Mouse (Mus musculus) right cerebral cortex, postnatal 25 days (tissue): ENCODE results near the gene Shc1.
"Not testable (repeated sequence)": the region's sequence is repeated elsewhere in the genome, so short reads cannot be mapped to it uniquely, and the experiment has no call there.

Experiments
- DNase-seq: peaks from one replicate; pipeline ENCODE4 v3.0.0; 2022

Gene Shc1

DNA sequence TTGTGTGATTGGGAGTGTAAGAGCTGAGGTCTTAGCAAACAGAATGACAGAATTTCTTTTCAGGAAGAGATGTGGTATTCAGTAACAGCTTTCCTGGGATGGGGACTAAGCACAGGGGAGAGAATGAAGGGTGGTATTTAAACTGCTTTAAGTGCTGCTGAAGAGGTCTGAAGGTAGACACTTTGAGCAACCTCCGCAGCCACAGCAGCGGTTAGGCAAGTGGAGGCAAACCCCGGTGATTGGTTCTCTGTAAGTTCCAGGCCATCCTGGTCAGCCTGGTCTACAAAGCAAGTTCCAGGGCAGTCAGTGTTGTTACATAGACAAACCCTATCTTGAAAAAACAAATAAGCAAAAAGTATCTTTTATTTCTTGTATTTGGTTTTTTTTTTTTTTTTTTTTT is 1.7 kb downstream of the Shc1 start:
- DNase-seq = no peak

DNA sequence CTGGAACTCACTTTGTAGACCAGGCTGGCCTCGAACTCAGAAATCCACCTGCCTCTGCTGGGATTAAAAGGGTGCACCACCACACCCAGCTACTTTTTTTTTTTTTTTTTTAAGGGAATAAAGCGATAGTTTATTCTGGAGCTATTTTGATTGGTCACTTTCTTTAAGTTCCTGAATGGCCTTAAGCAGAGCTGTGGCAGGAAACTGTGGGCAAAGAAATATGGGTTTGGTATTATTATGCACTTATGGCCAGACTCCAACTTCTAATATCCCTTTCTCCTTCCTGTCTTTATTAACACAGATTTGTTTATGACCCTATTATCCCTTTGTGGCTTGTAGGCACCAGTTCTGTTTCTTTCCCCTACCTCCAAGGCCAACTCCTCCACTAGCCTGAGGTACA is 2.2 kb downstream of the Shc1 start:
- DNase-seq = no peak

DNA sequence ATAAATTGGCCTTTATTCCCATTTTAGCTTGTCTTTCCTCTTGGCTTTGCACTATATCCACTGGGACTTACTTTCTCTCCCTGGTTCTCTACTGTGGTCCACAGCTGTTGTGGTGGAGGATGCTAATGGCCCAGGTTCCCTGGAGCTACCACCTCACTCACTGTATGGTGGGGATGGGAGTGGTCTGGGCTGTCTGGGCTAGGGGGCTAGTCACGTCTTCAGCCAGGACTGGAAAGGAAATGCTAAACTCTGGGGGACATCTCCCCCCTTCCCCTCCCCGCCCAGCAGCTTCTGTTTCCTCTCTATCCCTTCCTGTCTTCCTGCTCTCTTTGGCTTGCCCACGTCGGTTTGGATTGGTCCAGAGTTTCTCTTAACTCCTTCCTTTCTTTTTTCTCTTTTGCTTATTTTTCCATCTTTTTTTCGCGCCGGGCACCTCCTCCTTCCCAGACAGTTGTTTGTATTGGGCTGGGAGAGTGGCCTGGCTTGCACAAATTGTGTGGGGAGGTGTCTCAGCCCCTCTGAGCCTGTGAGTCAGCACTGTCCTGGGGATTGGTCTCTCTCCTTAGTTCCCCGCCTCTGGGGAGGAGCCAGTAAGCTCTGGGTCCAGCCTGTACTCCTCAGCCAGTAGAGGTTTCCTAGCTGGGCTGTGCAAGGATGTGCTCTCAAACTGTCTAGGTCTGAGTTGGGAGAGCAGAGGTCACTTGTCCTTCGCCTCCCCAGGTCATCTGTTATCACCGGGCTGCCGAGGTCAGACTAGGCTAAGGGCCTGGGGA is 2.9 kb downstream of the Shc1 start:
- peak; percentile 65 for DNase-seq

DNA sequence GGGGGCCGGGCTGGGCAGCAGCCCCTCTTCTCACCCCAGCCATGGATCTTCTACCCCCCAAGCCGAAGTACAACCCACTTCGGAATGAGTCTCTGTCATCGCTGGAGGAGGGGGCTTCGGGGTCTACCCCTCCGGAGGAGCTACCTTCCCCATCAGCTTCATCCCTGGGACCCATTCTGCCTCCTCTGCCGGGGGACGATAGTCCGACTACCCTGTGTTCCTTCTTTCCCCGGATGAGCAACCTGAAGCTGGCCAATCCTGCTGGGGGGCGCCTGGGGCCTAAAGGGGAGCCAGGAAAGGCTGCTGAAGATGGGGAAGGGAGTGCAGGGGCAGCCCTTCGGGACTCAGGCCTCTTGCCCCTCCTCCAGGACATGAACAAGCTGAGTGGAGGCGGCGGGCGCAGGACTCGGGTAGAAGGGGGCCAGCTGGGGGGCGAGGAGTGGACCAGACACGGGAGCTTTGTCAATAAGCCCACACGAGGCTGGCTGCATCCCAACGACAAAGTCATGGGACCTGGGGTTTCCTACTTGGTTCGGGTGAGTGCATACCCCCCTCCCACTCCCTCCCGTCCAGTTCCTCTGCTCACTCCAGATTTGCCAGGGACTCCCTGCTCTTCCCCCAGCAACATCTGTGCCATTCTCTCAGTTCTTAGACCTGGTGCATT is 3.7 kb downstream of the Shc1 start:
- no peak for DNase-seq

DNA sequence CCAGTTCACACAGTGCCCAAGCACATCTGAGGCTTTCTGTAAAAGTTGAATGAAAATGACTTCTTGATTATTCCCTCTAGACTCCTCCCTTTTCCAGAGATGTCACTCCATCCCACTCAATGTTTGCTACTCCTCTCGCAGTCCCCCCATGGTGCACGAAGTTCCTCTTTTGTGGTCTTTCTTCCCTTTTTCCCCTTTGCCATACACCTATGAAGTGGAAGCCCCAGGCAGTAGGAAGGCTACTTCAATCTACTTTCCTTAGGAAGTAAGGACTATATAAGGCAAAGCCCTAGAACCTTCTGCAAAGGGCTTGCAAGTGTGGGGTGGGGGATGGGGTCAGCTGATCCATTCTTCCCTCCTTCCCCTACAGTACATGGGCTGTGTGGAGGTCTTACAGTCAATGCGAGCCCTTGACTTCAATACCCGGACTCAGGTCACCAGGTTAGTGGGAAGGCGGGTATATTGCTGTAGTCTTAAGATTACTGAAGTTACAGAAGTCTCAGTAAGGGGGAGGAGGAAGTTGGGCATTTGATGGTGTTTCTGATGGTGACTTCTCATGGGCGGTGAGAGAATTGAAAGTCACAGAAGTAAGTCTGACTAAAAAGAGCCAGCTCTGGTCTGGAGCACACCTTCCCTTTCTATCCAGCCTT is 4.4 kb downstream of the Shc1 start:
- no peak for DNase-seq

DNA sequence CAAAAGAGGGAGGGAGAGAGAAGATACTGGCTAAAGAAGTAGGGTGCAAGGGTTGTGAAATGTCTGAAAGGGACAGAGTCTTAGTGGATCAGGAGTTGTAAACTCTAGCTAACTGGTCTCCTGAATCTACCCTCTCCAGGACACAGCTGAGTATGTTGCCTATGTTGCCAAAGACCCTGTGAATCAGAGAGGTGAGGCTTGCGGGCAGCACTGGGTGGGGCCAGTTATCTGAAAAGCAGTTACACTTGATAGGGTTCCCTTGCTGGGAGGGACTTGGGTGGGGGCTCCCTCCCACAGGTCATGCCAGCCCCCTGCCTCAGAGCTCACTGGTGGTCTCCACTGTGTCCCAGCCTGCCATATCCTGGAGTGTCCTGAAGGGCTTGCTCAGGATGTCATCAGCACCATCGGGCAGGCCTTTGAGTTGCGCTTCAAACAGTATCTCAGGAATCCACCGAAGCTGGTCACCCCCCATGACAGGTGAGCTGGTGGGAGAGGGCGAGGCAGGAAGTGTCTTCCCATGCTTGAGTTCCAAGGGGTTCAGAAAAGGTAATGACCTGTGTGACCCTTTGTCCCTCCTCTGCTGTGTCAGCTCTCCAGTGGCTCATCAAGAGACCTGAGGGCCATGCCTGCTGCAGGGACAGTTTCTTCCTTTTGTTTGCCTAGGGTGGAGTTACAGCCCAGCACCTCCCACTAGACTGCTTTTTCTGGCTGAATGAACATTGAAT is 6.3 kb downstream of the Shc1 start:
- no peak for DNase-seq

DNA sequence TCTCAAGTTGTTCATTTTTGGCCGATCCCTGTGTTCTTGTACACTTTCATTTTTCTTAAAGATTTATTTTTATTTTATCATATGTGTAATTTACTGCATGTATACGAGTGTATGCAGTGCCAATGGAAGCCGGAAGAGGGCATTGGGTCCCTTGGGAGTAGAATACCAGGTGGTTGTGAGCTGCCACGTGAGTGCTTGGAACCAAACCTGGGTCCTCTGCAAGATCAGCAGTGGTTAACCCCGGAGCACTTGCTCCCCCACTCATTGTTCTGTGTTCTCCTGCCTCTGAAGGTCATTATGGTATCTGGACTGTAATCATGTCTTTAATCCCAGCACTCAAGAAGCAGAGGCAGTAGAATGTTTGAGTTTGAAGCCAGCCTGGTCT is 6.9 kb downstream of the Shc1 start:
- no peak for DNase-seq

DNA sequence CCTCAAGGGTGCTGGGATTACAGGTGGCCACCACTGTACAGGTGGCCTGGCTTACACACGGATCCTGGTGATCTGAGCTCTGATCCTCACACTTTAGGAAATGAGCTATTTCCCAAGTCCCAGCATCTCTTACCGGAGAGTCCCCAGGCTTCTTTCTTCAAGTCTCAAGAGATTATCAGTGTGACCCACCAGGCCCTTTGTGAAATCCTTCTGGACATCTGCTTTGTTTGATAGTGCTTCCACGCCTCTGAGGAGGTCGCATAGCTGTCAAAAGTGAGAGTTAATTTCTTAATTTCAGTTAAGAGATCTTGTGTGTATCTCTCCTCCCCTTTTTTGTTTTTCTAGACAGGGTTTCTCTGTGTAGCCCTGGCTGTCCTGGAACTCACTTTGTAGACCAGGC is 7.6 kb downstream of the Shc1 start:
- DNase-seq = no peak

DNA sequence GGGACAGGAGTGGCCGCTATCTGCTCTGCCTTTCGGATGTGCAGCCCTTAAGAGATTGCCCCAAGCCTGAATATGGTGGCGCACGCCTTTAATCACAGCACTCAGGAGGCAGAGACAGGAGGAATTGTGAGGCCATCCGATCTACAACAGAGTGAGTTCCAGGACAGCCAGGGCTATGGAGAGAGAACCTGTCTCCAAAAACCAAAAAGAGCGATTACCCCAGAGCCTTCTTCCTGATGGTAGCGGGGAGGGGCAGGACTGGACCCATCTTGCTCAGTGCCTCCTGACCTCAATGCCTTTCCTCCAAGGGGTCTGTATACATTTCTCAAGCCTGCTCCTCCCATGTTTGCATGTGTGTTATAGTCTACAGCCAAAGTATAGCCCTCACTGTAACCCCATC is 10.8 kb downstream of the Shc1 start:
- DNase-seq = not testable (repeated sequence)

DNA sequence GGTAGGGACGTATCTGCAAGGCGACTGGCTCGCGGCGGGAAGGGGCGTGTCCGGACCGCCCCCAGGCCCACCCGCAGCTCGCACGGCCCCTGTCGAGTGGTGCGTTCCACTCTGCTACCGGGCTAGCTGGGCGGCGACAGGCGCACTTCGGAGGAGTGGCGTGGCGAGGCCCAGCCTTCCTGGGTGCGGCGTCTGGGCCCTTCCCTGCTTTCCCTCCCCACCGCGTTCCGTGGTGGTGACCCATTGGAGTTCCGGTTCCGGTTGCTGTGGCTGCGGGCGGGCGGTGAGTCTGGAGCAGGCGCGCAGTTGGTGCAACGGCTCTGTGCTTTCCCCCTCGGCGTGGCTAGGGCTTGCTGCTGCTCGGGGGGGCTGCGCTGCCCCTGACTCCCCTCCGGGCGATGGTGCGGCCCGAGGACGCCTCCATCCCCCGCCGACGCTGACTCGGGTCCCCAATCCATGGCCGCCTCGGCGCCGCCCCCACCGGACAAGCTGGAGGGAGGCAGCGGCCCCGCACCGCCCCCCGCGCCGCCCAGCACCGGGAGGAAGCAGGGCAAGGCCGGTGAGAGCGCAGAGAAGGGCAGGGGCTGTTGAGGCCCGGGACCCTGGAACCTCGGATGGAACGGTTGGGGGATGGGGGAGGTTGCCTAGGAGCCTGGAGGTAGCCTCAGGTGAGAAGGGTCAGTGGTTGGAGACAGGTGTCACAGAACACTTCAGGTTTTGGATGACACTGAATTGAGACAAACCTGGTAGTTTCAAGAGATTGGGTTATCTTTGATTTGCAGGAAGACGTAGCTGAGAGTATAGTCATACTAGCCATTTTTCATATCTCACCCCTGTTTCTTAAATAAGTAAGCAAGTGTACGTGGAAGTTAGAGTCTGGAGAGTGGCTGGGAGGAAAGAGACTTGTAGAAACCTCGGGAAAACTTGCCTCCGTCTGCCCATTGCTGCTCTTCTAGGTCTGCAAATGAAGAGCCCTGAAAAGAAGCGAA is 12.2 kb downstream of the Shc1 start, which contains the start of gene Pygo2:
Gene Pygo2 (plus strand): TSS at position 44 of the 989 bp plus-strand sequence.
- peak; percentile 98 for DNase-seq

DNA sequence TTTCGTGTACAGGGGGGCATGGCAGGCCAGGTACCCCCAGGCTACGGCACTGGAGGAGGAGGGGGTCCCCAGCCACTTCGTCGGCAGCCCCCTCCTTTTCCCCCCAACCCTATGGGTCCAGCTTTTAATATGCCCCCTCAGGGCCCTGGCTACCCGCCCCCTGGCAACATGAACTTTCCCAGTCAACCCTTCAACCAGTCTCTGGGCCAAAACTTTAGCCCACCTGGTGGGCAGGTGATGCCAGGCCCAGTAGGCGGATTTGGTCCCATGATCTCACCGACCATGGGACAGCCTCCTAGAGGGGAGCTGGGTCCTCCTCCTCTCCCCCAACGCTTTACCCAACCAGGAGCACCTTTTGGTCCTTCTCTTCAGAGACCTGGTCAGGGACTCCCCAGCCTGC is 14.4 kb downstream of the Shc1 start:
- DNase-seq = no peak

DNA sequence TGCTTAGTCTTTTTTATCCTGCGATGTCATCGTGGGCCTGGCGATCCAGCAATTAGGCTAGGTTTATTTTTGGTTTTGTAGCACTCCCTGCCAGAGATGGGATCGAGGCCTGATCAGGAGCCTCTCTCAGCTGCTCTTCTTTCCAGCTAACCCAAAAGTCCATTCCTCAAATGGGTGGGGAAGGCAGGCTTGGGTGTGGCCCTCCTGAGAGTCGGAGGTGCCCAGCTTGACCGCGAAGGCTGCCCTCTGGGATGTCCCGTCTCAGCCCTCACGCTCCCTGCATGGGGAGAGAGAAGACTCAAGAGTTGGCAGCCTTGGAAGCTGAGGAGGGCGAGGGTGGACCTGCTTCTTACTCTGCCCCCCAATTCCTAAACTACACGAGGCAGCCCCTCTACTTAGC is 16.3 kb downstream of the Shc1 start:
- no peak for DNase-seq

DNA sequence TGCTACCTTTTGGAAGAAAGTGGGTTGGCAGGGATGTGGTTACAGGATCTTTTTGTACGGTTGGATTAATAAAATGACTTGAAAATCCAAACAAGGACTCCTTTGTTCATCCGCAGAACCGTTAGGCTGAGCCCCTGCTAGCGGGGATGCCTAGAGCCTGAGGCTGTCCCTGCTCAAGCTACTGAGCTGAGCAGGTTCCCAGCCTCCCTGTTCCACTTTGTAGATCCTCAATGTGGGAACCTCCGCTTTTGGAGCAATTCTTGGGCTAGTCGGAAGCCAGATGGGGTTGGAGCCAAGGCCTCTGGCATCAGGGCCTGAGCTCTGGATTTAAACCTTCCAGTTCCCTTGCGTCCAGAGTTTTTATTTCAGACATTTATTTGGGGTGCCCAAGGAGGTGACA is 16.8 kb downstream of the Shc1 start:
- no peak for DNase-seq

DNA sequence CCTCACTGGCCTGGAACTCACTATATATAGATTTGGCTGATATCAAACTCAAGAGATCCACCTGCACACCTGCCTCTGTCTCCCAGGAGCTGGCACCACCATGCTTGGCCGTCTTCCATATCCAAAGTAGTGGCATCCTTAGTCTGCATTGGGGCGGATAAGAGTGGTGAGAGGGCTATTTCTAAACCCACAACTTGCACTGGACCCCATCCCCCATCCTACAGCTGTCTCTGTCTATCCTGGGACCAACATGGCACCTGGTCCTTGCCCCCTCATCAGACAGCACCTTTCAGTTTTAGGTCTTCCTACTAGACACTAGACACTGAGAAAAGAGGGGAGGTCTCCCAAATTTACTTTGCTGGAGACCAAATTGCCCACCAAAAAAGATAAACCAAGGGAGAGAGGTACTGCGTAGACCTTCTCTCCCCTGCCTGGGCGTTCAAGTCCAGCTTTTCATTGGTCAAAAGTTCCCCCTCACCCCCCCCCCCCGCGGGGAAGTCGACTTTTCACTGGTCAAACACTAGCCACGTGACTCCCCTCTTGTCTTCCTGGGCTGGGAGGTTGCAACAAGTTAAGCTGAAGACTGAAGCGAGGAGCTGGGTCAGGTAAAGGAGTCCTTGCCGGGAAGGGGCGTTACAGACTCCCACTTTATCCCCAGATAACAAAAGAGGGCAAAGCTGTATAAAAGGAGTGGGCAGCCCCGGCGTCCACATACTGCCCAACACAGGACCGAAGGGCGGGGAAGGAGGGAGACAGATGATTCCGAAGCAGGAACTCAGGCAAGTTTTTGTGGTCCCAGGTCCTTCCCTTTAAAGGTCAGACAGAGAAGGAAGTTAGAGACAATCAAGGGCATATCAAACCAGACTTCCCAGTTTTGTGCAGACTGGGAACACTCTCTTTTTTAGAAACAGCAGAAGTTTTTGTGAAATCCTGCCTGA is 18.2 kb downstream of the Shc1 start, which contains the start of gene Pbxip1:
Gene Pbxip1 (plus strand): TSS at position 531 of the 938 bp plus-strand sequence.
- DNase-seq = no peak

DNA sequence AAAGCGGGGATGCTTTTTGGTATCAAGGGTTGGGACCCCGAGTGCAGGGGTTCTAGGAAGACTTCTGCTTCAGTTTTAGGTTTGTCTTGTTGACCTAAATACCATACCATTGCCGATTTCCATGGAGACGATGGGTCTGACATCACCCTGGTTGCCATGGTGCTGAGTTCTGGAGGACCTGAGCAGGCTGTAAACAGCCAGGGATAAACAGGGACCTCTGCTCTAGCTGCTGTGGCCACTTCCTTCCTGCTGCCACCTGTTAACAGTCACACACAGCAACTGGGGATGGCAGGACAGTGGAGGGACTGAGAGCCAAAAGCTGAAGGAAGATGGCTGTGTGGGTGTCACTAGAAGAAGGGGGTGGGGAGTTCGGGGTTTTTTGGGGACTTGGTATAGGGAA is 19.0 kb downstream of the Shc1 start:
- peak; percentile 26 for DNase-seq

DNA sequence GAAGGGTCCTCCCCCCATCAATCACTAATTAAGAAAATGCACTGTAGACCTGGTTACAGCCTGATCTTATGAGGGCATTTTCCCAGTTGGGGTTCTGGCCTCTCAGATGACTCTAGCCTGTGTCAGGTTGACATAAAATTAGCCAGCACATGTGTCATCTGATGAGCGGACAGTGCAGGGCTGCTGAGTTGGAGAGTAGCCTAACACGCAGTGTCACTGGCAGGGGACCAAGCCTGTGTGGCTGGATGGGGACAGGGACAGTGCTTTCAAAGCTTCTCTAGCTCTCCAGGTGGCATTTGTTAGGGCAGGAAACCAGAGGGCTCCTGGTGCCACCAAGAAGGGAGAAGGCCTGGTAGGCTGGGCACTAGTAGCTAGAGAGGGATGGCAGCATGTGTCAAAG is 22.4 kb downstream of the Shc1 start:
- no peak for DNase-seq

DNA sequence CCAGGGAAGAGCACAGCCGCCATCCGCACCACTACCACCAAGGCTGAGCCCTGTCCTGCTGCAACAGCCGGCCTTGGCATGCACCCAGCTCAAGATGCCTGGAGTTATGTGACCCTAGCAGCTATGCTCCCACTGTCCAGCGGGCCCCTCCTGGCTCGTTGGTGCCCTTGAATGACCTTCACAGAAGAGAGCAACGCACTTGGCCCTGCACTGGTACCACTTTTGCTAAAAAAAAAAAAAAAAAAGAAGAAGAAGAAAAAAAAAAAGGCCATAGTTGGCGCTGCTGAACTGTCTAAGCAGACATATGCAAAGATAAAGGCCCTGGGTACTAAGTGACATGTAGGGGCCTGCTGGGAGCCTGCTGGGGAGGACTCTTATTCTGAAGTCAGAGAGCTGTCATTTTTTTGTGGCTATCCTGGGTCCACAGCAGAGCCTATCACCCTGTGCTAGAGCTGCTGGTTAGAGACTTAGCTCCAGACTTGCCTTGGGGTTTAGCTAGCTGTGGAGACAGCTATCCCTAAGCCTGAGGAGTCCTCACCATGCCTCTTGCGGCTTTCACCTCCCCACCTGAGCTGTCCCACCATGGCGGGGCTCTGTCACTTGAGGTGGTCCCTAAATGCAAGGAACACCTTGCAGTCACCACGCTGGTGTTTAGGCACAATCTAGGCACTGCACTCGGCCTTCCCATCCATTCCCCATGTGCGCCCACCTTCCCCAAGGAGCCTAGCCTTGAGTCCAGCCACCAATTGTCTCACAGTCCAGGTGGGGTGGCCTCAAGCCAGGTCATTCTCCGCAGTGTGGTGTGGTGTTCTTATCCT is 30.7 kb downstream of the Shc1 start:
- DNase-seq = no peak

DNA sequence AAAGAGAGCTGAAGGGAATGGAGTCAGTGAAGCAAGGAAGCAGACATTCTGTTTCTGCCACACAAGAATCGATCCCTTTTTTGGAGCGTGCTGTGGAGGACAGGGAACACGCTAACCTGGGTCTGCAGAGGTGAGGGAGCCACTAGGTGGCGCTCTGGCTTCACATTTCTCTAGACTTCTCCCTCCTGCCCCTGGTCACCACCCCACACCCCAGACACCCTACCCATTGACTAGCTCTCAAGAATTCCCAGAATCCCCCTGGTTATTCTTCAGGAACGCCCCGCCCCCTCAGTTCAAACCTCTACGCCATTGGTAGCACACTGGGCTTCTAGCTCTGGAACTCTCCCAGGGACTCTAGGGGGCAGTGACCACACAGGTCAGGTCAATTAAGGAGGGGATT is 31.3 kb downstream of the Shc1 start:
- DNase-seq = peak; percentile 51

DNA sequence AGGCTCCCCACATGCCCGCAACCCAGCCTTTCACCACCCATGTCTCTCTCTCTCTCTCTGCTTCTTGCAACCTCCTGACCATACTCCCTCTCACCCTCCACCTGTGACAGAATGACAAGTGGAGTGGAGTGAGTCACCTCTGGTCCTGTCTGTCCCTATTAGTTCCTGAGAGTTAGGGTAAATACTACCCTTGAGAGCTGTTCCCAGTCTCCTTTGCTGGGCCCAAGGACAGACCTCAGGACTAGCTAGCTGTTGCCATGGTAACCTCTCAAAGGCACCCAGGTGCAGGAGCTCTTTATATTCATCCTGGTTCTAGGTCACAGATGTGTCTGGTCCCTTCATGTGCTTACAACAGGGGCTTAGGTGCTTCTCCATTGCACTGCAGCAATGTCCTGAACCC is 33.7 kb downstream of the Shc1 start:
- DNase-seq = no peak
